ENCODE assay signal across 14 mouse cellular contexts in the genomic region with DNA sequence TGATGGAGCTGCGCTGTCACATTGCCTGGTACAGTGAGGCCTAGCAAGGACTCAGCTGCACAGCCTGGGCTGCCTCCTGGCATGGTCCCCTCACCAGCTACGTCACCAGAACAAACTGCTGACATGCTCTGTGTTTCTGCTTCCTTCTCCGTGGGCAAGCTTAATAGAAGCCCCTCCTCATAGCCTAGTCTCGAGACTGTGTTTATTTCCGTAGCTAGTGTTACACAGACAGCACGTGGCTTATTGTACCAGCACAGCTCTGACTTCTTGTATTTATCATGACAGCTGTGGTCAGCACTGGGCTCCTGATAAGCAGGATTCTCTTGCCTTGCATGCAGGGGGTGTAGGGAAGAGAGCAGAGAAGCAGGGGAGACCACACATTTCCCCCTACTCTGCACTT. TPM values are rescaled to one million over a fixed set of nuclear protein-coding genes. Genes with fewer than 3 reads are reported as not detected.
A peak's percentile ranks its signal among the peaks of the same experiment; 100 is the strongest.
DNase-seq lines count a peak whose midpoint lies in the region; ATAC-seq lines count a peak whose summit lies in the region.
"Had no signal": no experiment of that assay in that cellular context is flagged by ENCODE, and none has a peak within 500 bp of the region (broad histone marks: within the 10 kb centered on the region; RNA-seq: fewer than 3 reads in every experiment).

No protein-coding gene starts in this region.

- no peak overlapping the region for H3K27ac ChIP-seq in heart, embryonic 14.5 days (replicated peaks in 1 of 2; ENCODE audit: control insufficient read depth in 1 of 2, insufficient read depth in 1 of 2, low read depth in 2 of 2, low read length in 2 of 2)
- H3K27ac ChIP-seq in liver, embryonic 16.5 days (ENCODE audit: low read length): no peak overlapping the region
- H3K27ac ChIP-seq in limb, embryonic 10.5 days: no peak overlapping the region
- H3K27ac ChIP-seq in hindbrain, embryonic 14.5 days: no peak overlapping the region
- H3K27ac ChIP-seq: forebrain, embryonic 15.5 days; hindbrain, embryonic 15.5 days had no signal

- 23% methylated on average over 6 of the region's 6 CpGs for WGBS in heart, embryonic 14.5 days
- WGBS in liver, embryonic 16.5 days (ENCODE audit: insufficient replicate concordance): 21% methylated on average over 6 of the region's 6 CpGs
- 56% methylated on average over 6 of the region's 6 CpGs for WGBS in limb, embryonic 10.5 days
- WGBS in hindbrain, embryonic 14.5 days: 70% methylated on average over 6 of the region's 6 CpGs

- no peaks in the 10 kb centered on the region for H3K27me3 ChIP-seq in heart, embryonic 14.5 days (ENCODE audit: control insufficient read depth, insufficient read depth, low read length)
- no peaks in the 10 kb centered on the region for H3K27me3 ChIP-seq in liver, embryonic 16.5 days (ENCODE audit: control insufficient read depth, insufficient read depth, low read depth, low read length)
- no peaks in the 10 kb centered on the region for H3K27me3 ChIP-seq in limb, embryonic 10.5 days (ENCODE audit: low read depth, poor library complexity, severe bottlenecking)
- H3K27me3 ChIP-seq in hindbrain, embryonic 14.5 days (ENCODE audit: control insufficient read depth, insufficient read depth, low read length): no peaks in the 10 kb centered on the region
- H3K27me3 ChIP-seq: forebrain, embryonic 15.5 days; hindbrain, embryonic 15.5 days had no signal

- H3K9ac ChIP-seq in heart, embryonic 14.5 days (ENCODE audit: low read length): no peak overlapping the region
- no peak overlapping the region for H3K9ac ChIP-seq in liver, embryonic 16.5 days (ENCODE audit: low read depth, low read length)
- no peak overlapping the region for H3K9ac ChIP-seq in hindbrain, embryonic 14.5 days
- H3K9ac ChIP-seq: forebrain, embryonic 15.5 days; hindbrain, embryonic 15.5 days had no signal

- ATAC-seq in heart, embryonic 14.5 days (ENCODE audit: insufficient number of reproducible peaks, insufficient read depth, low FRiP score, low read depth): 0 out of 2 replicates have a peak, but pooled peaks have one; percentile 17
- peak; percentile 67 for ATAC-seq in liver, embryonic 16.5 days (ENCODE audit: low read depth)
- no peak for ATAC-seq in hindbrain, embryonic 14.5 days (ENCODE audit: low FRiP score)
- ATAC-seq: forebrain, embryonic 15.5 days had no signal

- no peaks in the 10 kb centered on the region for H3K4me1 ChIP-seq in heart, embryonic 14.5 days (ENCODE audit: control insufficient read depth in 2 of 2, insufficient read depth in 2 of 2, low read length in 2 of 2)
- peaks cover 17% of the 10 kb centered on the region for H3K4me1 ChIP-seq in liver, embryonic 16.5 days (ENCODE audit: control insufficient read depth, low read depth, low read length)
- H3K4me1 ChIP-seq in limb, embryonic 10.5 days: no peaks in the 10 kb centered on the region
- H3K4me1 ChIP-seq in hindbrain, embryonic 14.5 days (replicated peaks; ENCODE audit: control insufficient read depth, insufficient read depth, low read length): no peaks in the 10 kb centered on the region
- H3K4me1 ChIP-seq: forebrain, embryonic 15.5 days; hindbrain, embryonic 15.5 days had no signal

- no peaks in the 10 kb centered on the region for H3K9me3 ChIP-seq in heart, embryonic 14.5 days (ENCODE audit: control insufficient read depth, low read length)
- H3K9me3 ChIP-seq in liver, embryonic 16.5 days (replicated peaks; ENCODE audit: control insufficient read depth, low read length): no peaks in the 10 kb centered on the region
- no peaks in the 10 kb centered on the region for H3K9me3 ChIP-seq in limb, embryonic 10.5 days (replicated peaks)
- no peaks in the 10 kb centered on the region for H3K9me3 ChIP-seq in hindbrain, embryonic 14.5 days (ENCODE audit: control insufficient read depth, low read length)
- H3K9me3 ChIP-seq: forebrain, embryonic 15.5 days; hindbrain, embryonic 15.5 days had no signal

- no peaks in the 10 kb centered on the region for H3K36me3 ChIP-seq in heart, embryonic 14.5 days (ENCODE audit: control insufficient read depth, insufficient read depth, low read length)
- H3K36me3 ChIP-seq in liver, embryonic 16.5 days (ENCODE audit: control insufficient read depth, insufficient read depth): no peaks in the 10 kb centered on the region
- H3K36me3 ChIP-seq in limb, embryonic 10.5 days: no peaks in the 10 kb centered on the region
- no peaks in the 10 kb centered on the region for H3K36me3 ChIP-seq in hindbrain, embryonic 14.5 days (replicated peaks; ENCODE audit: control insufficient read depth, insufficient read depth)
- H3K36me3 ChIP-seq: forebrain, embryonic 15.5 days; hindbrain, embryonic 15.5 days had no signal

- no peak overlapping the region for H3K4me2 ChIP-seq in heart, embryonic 14.5 days (ENCODE audit: low read length)
- no peak overlapping the region for H3K4me2 ChIP-seq in liver, embryonic 16.5 days (ENCODE audit: low read depth, low read length)
- no peak overlapping the region for H3K4me2 ChIP-seq in hindbrain, embryonic 14.5 days (replicated peaks)
- H3K4me2 ChIP-seq: forebrain, embryonic 15.5 days; hindbrain, embryonic 15.5 days had no signal

- DNase-seq in right cerebral cortex, postnatal 10 days (ENCODE audit: low spot score in 2 of 2): peak; percentile 35 to 47
- no peak for DNase-seq in right cerebral cortex, postnatal 25 days
- DNase-seq in natural killer cell, adult 2 months (ENCODE audit: low spot score in 2 of 2): peak; percentile 3 to 50
- no peak for DNase-seq in limb, embryonic 10.5 days (ENCODE audit: low spot score)
- no peak for DNase-seq in hindbrain, embryonic 14.5 days (ENCODE audit: low spot score)
- DNase-seq: adrenal gland, postnatal 36 days had no signal

- no peak overlapping the region for H3K4me3 ChIP-seq in heart, embryonic 14.5 days (ENCODE audit: control insufficient read depth in 1 of 2, insufficient read depth in 1 of 2, low read depth in 1 of 2, low read length in 2 of 2)
- no peak overlapping the region for H3K4me3 ChIP-seq in liver, embryonic 16.5 days (ENCODE audit: low read depth, low read length)
- no peak overlapping the region for H3K4me3 ChIP-seq in limb, embryonic 10.5 days
- H3K4me3 ChIP-seq in hindbrain, embryonic 14.5 days (replicated peaks; ENCODE audit: low read length): no peak overlapping the region
- H3K4me3 ChIP-seq: forebrain, embryonic 15.5 days; hindbrain, embryonic 15.5 days; myocyte had no signal

RNA-seq across cellular contexts. Expression of a gene that starts 16.6 kb away (rescaled TPM):
- not detected in 2 replicates for polyA plus RNA-seq in heart, embryonic 14.5 days (2014; fragmentation: Nextera tagmentation; extraction: Ambion mirVana)
- polyA plus RNA-seq in liver, embryonic 16.5 days (2015; fragmentation: Nextera tagmentation; extraction: Ambion mirVana): not detected in 2 replicates
- not detected in 2 replicates for polyA plus RNA-seq in limb, embryonic 10.5 days (2016; fragmentation: Nextera tagmentation; extraction: Ambion mirVana)
- 0.39 and 0.47 TPM in 2 replicates for polyA plus RNA-seq in hindbrain, embryonic 14.5 days (2014; fragmentation: Nextera tagmentation; extraction: Ambion mirVana)
- polyA plus RNA-seq: cortical plate, adult 2 months; large intestine, adult 2 months; myocyte; stomach, embryonic 16.5 days had no signal

RNA-seq across cellular contexts. Expression of a gene that starts 52.3 kb away (rescaled TPM):
- 0.50 and 1.5 TPM in 2 replicates for polyA plus RNA-seq in heart, embryonic 14.5 days (2014; fragmentation: Nextera tagmentation; extraction: Ambion mirVana)
- 0.06 and 0.11 TPM in 2 replicates for polyA plus RNA-seq in liver, embryonic 16.5 days (2015; fragmentation: Nextera tagmentation; extraction: Ambion mirVana)
- not detected in 2 replicates for polyA plus RNA-seq in limb, embryonic 10.5 days (2016; fragmentation: Nextera tagmentation; extraction: Ambion mirVana)
- 8.5 and 10.4 TPM in 2 replicates for polyA plus RNA-seq in hindbrain, embryonic 14.5 days (2014; fragmentation: Nextera tagmentation; extraction: Ambion mirVana)

RNA-seq across cellular contexts. Expression of a gene that starts 54.9 kb away (rescaled TPM):
- not detected in 2 replicates for polyA plus RNA-seq in heart, embryonic 14.5 days (2014; fragmentation: Nextera tagmentation; extraction: Ambion mirVana)
- polyA plus RNA-seq in liver, embryonic 16.5 days (2015; fragmentation: Nextera tagmentation; extraction: Ambion mirVana): not detected in 2 replicates
- polyA plus RNA-seq in limb, embryonic 10.5 days (2016; fragmentation: Nextera tagmentation; extraction: Ambion mirVana): 0.64 and 0.65 TPM in 2 replicates
- 3.6 and 3.8 TPM in 2 replicates for polyA plus RNA-seq in hindbrain, embryonic 14.5 days (2014; fragmentation: Nextera tagmentation; extraction: Ambion mirVana)
- polyA plus RNA-seq: large intestine, adult 2 months had no signal

RNA-seq across cellular contexts. Expression of a gene that starts 54.9 kb away (rescaled TPM):
- polyA plus RNA-seq in heart, embryonic 14.5 days (2014; fragmentation: Nextera tagmentation; extraction: Ambion mirVana): not detected in 2 replicates
- not detected in 2 replicates for polyA plus RNA-seq in liver, embryonic 16.5 days (2015; fragmentation: Nextera tagmentation; extraction: Ambion mirVana)
- polyA plus RNA-seq in limb, embryonic 10.5 days (2016; fragmentation: Nextera tagmentation; extraction: Ambion mirVana): 1.3 and 1.7 TPM in 2 replicates
- polyA plus RNA-seq in hindbrain, embryonic 14.5 days (2014; fragmentation: Nextera tagmentation; extraction: Ambion mirVana): 15.9 and 22.1 TPM in 2 replicates

Comparison
In these comparisons a context has a peak if more than half of its experiments do, and no peak if none do; other contexts are left out.
1. DNase-seq: peak in right cerebral cortex, postnatal 10 days (2 of 2) and natural killer cell, adult 2 months (2 of 2); none in right cerebral cortex, postnatal 25 days (single experiment), limb, embryonic 10.5 days (single experiment) and hindbrain, embryonic 14.5 days (single experiment).